Mouse (Mus musculus): ENCODE results near the gene Plk3.

Gene Plk3

GRCm38 (mm10) chr4:117119636-117120035 lies 14.1 kb downstream of the Plk3 start:
- no peak for DNase-seq (ENCODE audit: low spot score)

- DNase-seq (ENCODE audit: low spot score) = no peak
These were observed 15.8 kb downstream of the Plk3 start for GRCm38 (mm10) chr4:117117931-117118330.

DNA sequence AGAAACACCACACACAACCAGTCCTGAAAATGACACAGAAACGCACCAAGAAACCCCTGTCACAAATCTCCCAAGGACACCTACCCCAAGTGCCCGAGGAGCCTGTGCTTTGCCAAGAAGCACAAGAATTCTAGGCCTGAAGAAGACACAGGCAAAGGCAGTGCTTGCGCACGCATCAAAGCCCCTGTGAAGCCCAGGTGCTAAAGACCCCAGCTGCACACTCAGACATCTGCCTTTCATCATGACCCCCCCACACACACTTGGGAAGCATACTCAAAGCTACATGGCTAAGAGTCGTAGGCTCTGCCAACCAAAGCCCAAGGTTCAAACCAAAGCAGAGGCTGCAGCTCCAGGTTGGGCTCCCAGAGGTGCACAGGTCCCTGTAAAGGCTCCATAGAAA lies 18.2 kb downstream of the Plk3 start:
- no peak for DNase-seq (ENCODE audit: low spot score)

- no peak for DNase-seq (ENCODE audit: low spot score)
These were observed 20.5 kb downstream of the Plk3 start for GRCm38 (mm10) chr4:117113237-117113636.

DNA sequence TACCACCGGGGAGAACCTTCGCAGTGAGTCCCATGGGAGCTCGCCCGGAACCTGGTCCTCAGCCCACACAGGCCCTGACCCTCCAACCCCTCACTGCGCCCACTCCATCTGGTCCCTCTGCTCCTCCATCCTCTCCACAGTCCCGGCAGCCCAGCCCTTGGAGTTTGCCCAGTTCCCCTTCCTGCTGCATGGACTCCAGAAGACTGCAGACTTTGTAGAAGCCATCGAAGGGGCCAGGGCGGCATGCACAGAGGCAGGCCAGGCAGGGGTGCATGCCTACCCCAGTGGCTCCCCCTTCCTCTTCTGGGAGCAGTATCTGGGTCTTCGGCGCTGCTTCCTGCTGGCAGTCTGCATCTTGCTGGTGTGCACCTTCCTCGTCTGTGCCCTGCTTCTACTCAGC lies 22.8 kb downstream of the Plk3 start:
- DNase-seq (ENCODE audit: low spot score) = no peak

DNA sequence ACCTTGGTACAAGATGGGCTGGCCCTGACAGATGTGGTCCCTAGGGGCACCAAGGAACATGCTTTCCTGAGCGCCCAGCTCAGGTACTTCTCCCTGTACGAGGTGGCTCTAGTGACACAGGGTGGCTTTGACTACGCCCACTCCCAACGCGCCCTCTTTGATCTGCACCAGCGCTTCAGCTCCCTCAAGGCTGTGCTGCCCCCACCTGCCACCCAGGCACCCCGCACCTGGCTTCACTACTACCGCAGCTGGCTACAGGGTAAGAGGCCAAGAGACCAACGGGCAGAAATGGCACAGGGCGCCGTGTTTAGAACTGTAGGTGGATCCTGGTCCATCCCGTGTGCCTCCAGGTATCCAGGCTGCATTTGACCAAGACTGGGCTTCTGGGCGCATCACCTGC lies 23.5 kb downstream of the Plk3 start:
- DNase-seq (ENCODE audit: low spot score) = no peak

GRCm38 (mm10) chr4:117109330-117109729 lies 24.4 kb downstream of the Plk3 start:
- DNase-seq (ENCODE audit: low spot score) = no peak

- DNase-seq (ENCODE audit: low spot score) = no peak
These were observed 25.3 kb downstream of the Plk3 start for GRCm38 (mm10) chr4:117108524-117108849.

DNA sequence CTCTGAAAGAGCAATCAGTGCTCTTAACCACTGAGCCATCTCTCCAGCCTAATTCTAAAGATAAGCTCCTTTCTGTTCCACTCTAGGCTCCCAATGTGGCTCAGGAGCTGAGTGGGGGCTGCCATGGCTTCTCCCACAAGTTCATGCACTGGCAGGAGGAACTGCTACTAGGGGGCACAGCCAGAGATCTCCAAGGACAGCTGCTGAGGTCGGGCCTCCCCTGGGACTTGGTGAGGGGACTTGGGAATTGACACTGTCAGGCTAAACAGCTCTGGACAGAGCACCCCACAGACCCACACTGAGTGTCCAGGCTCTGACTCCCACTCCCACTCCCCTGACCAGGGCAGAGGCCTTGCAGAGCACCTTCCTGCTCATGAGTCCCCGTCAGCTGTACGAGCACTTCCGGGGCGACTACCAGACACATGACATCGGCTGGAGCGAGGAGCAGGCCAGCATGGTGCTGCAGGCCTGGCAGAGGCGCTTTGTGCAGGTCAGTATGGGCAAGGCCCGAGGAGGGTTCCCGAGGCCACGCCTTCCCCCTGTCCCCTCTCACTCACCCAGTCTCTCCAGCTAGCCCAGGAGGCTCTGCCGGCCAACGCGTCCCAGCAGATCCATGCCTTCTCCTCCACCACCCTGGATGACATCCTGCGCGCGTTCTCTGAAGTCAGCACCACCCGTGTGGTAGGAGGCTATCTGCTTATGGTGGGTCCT lies 25.8 kb downstream of the Plk3 start:
- DNase-seq (ENCODE audit: low spot score) = no peak

- DNase-seq (ENCODE audit: low spot score) = no peak
These were observed 28.6 kb downstream of the Plk3 start for GRCm38 (mm10) chr4:117105127-117105526.

DNA sequence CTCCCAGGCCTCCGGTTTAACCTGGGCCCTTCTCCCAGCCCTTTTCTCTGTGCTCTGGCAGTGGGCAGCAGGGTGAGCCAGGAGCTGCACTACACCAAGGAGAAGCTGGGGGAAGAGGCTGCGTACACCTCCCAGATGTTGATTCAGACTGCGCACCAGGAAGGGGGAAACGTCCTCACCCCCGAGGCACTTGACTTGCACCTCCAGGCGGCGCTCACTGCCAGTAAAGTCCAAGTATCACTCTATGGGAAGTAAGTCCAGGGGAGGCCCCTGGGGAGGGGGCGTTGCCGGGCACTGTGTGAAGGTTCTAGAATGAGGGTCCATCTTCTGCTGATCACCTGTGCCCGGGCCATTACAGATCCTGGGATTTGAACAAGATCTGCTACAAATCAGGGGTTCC lies 29.1 kb downstream of the Plk3 start:
- DNase-seq (ENCODE audit: low spot score) = no peak

DNA sequence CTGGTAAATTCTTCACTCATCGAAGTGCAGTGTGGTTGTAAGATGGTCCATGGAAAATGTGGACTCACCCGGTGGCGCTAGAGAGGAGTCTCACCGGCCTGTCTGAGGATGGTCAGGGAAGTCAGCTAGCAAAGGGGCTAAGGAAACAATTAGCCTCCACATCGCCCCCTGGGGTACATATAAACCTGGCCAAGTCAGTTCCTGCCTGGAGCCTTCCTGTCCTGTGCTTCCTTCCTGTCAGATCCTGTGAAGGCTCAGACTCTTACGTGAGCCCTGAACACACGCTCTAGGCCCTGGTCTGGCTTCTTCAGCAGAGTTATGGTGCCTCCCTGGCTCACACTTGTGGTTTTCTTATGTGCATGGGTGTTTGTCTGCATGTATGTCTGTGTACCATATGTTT lies 32.5 kb downstream of the Plk3 start:
- no peak for DNase-seq (ENCODE audit: low spot score)

- no peak for DNase-seq (ENCODE audit: low spot score)
These were observed 33.7 kb downstream of the Plk3 start for GRCm38 (mm10) chr4:117100036-117100435.

- no peak for DNase-seq (ENCODE audit: low spot score)
These were observed 35.1 kb downstream of the Plk3 start for GRCm38 (mm10) chr4:117098764-117099036.

DNA sequence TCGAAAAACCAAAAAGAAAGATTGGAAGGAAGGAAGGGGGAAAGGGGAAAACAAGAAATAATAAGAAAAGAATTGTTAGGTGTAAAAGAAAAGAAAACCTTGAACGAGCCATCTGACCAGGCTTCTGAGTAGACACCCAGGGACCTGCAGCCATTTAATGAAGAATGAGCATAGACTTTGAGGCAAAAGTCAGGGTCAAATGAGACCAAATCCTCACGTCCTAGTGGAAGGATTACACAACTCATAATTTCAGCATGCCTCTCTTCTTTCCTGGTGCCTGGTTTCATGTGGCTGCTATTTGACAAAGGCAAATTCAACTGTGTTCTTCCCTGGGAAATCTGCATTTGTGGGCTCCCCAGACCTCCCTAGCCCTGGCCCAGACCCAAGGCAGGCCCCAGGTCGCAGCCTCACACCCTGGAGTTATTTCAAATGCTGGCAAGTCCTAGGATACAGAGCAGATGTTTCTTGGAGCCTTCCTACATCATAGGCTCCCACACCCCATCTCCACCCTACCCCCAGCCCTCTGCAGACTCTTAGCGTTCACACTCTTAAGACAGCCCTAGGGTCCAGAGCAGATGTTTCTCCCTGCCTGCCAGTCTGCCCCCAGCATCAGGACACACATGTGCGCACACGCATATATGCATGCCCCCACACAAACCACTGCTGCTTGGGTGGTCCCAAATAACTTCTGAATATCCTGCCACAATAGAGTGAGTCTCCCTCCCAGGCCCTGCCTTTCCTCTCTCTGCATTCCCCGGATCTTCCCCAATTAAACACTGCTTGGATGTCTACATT lies 35.6 kb downstream of the Plk3 start:
- no peak for DNase-seq (ENCODE audit: low spot score)

- no peak for DNase-seq (ENCODE audit: low spot score)
These were observed 37.1 kb downstream of the Plk3 start for GRCm38 (mm10) chr4:117096666-117097065.

GRCm38 (mm10) chr4:117095551-117096452 lies 38.0 kb downstream of the Plk3 start, which contains the start of gene Ptch2:
Gene Ptch2, plus strand, starts transcription at chr4:117096075.
- DNase-seq (ENCODE audit: low spot score) = peak; percentile 72

- no peak for DNase-seq (ENCODE audit: low spot score)
These were observed 39.0 kb downstream of the Plk3 start for GRCm38 (mm10) chr4:117094626-117095361.

DNA sequence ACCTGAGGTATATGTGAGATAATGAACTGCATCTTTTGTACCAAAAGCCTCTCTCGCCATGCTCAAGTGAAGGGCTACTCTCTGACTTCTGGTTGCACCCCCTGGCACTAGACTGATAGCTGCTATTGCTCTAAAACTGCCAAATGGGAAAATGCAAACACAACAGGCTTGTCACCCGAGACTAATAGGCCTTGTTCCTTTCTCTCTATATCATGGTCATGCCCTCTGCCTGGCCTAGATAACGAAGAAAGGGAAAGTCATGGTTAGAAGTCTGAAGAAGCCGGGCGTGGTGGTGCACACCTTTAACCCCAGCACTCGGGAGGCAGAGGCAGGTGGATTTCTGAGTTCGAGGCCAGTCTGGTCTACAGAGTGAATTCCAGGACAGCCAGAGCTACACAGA lies 43.2 kb downstream of the Plk3 start:
- no peak for DNase-seq (ENCODE audit: low spot score)

- no peak for DNase-seq (ENCODE audit: low spot score)
These were observed 45.7 kb downstream of the Plk3 start for GRCm38 (mm10) chr4:117087948-117088640.
